Mouse (Mus musculus) embryonic facial prominence, embryonic 13.5 days (tissue): ENCODE data around the gene Ttc21b. TPM values are rescaled to one million over a fixed set of nuclear protein-coding genes. Genes with fewer than 3 reads are reported as not detected.

ENCODE experiments used
- ATAC-seq: fragments of 200-750 bp; cut with Nextera tagmentation; 2 replicates; pipeline ENCODE4 v1.8.0; 2017; ENCODE audit warnings: low read depth; ENCODE audit not compliant: insufficient number of reproducible peaks, insufficient read depth, low FRiP score, low TSS enrichment
- H3K27ac ChIP-seq: fragments of 300-500 bp; sonication (generic); 2 replicates; pipeline ENCODE4 v1.5.1; 2015; ENCODE audit warnings: moderate library complexity, mild to moderate bottlenecking, inconsistent platforms
- H3K27me3 ChIP-seq: fragments of 300-500 bp; sonication (generic); 2 replicates; pipeline ENCODE4 v1.6.1; 2015; ENCODE audit warnings: mild to moderate bottlenecking, inconsistent platforms
- H3K36me3 ChIP-seq: fragments of 300-500 bp; sonication (generic); 2 replicates; pipeline ENCODE4 v1.6.1; 2015; ENCODE audit warnings: mild to moderate bottlenecking, inconsistent platforms
- H3K4me1 ChIP-seq: fragments of 300-500 bp; sonication (generic); 2 replicates; pipeline ENCODE4 v1.6.1; 2015; ENCODE audit warnings: inconsistent platforms
- H3K4me2 ChIP-seq: fragments of 300-500 bp; sonication (generic); 2 replicates; pipeline ENCODE4 v1.6.1; 2015; ENCODE audit warnings: moderate library complexity, mild to moderate bottlenecking, inconsistent platforms
- H3K4me3 ChIP-seq: fragments of 300-500 bp; sonication (generic); 2 replicates; pipeline ENCODE4 v1.5.1; 2015; ENCODE audit warnings: mild to moderate bottlenecking, inconsistent platforms
- H3K9ac ChIP-seq: fragments of 300-500 bp; sonication (generic); 2 replicates; pipeline ENCODE4 v1.6.1; 2015; ENCODE audit warnings: mild to moderate bottlenecking, inconsistent platforms
- H3K9me3 ChIP-seq: fragments of 300-500 bp; sonication (generic); 2 replicates; pipeline ENCODE4 v1.6.1; 2016; ENCODE audit warnings: inconsistent platforms
- WGBS: fragments of 180-500 bp; shearing (Covaris S2); methylation state at CpG from one replicate; pipeline ENCODE4 v1.1.7; 2015; ENCODE audit warnings: mixed read lengths; 5-methylcytosine and 5-hydroxymethylcytosine counted together
- polyA plus RNA-seq: library from polyadenylated mRNA; unstranded; fragments of >200 nt; fragmentation: Nextera tagmentation; extraction: Ambion mirVana; gene quantifications from 2 replicates; pipeline ENCODE4 v1.2.1, GENCODE M21; 2015

The Ttc21b gene
- 13.8 and 15.3 TPM in 2 replicates for polyA plus RNA-seq

- no peaks in the 10 kb centered on the region for H3K9me3 ChIP-seq
- ATAC-seq, result peak; percentile 98
- H3K9ac ChIP-seq, result peak within 1 kb of the TSS; percentile 80
- peak within 1 kb of the TSS; percentile 35; the same call in 1 of the 2 replicates for H3K27ac ChIP-seq
- H3K4me2 ChIP-seq, result peak within 1 kb of the TSS; percentile 62
- peak within 1 kb of the TSS; percentile 71 for H3K4me3 ChIP-seq
- peaks cover 17% of the 10 kb centered on the region for H3K36me3 ChIP-seq
- H3K27me3 ChIP-seq, result no peaks in the 10 kb centered on the region
- under 1% methylated on average over 56 of the region's 56 CpGs for whole genome bisulfite sequencing
- peaks cover 8% of the 10 kb centered on the region for H3K4me1 ChIP-seq
Observed at GRCm38 (mm10) chr2:66256220-66257131, at the start of gene Ttc21b. TSS of gene Ttc21b (minus strand) at chr2:66256617.

GRCm38 (mm10) chr2:66272551-66272950 is 16.1 kb upstream of the Ttc21b start:
- WGBS, result 83% methylated on average over 3 of the region's 3 CpGs
- Histone ChIP-seq H3K9me3 (no peaks in the 10 kb centered on the region), H3K4me1 (no peaks in the 10 kb centered on the region), H3K27me3 (no peaks in the 10 kb centered on the region), H3K27ac (no peak overlapping the region), H3K9ac (no peak overlapping the region), H3K36me3 (no peaks in the 10 kb centered on the region), H3K4me3 (no peak overlapping the region), H3K4me2 (no peak overlapping the region)
- ATAC-seq, result no peak

DNA sequence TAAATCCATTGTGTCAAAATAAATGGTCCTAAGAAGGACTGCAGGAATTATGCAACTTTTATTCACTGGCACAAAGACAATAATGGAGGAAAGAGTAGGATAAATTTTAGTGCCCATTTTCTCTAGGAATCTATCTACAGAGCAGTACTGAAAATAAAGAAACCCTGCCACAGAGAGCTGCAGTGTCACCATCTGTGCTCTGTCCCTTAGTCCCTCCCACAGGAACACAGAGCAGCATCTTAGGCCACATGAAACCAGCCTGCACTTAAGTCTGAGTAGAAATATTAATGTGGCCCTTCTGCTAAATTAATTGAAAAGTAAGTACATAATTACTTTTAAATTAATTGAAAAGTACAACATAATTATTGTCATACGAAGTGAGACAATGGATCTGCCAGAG is 12.4 kb downstream of the Ttc21b start:
- Histone ChIP-seq H3K4me2 (no peak overlapping the region), H3K36me3 (peaks cover 39% of the 10 kb centered on the region), H3K4me3 (no peak overlapping the region), H3K27ac (no peak overlapping the region), H3K9ac (no peak overlapping the region), H3K27me3 (no peaks in the 10 kb centered on the region), H3K4me1 (no peaks in the 10 kb centered on the region), H3K9me3 (no peaks in the 10 kb centered on the region)
- no peak for ATAC-seq
- 70% methylated on average over 1 of the region's 1 CpGs for WGBS

GRCm38 (mm10) chr2:66240334-66240733 is 16.1 kb downstream of the Ttc21b start:
- Histone ChIP-seq H3K27ac (no peak overlapping the region), H3K9me3 (no peaks in the 10 kb centered on the region), H3K27me3 (no peaks in the 10 kb centered on the region), H3K4me2 (no peak overlapping the region), H3K4me1 (no peaks in the 10 kb centered on the region), H3K36me3 (peaks cover 34% of the 10 kb centered on the region), H3K4me3 (no peak overlapping the region), H3K9ac (no peak overlapping the region)
- WGBS, result 92% methylated on average over 1 of the region's 1 CpGs
- ATAC-seq, result no peak

GRCm38 (mm10) chr2:66238886-66239285 is 17.5 kb downstream of the Ttc21b start:
- Histone ChIP-seq H3K4me3 (no peak overlapping the region), H3K27me3 (no peaks in the 10 kb centered on the region), H3K36me3 (peaks cover 38% of the 10 kb centered on the region), H3K4me2 (no peak overlapping the region), H3K27ac (no peak overlapping the region), H3K9me3 (no peaks in the 10 kb centered on the region), H3K4me1 (no peaks in the 10 kb centered on the region), H3K9ac (no peak overlapping the region)
- ATAC-seq, result no peak
- WGBS, result 91% methylated on average over 5 of the region's 5 CpGs

GRCm38 (mm10) chr2:66220954-66221353 is 35.5 kb downstream of the Ttc21b start:
- 94% methylated on average over 7 of the region's 7 CpGs for WGBS
- H3K36me3 ChIP-seq, result peaks cover 27% of the 10 kb centered on the region
- ATAC-seq, result no peak

GRCm38 (mm10) chr2:66209875-66210274 is 46.5 kb downstream of the Ttc21b start:
- no peaks in the 10 kb centered on the region for H3K4me1 ChIP-seq
- no peaks in the 10 kb centered on the region for H3K27me3 ChIP-seq
- no peaks in the 10 kb centered on the region for H3K9me3 ChIP-seq
- no peak for ATAC-seq
- 91% methylated on average over 10 of the region's 10 CpGs for WGBS
- no peak overlapping the region for H3K9ac ChIP-seq
- no peak overlapping the region for H3K27ac ChIP-seq
- H3K4me2 ChIP-seq, result no peak overlapping the region
- H3K36me3 ChIP-seq, result peaks cover 55% of the 10 kb centered on the region
- no peak overlapping the region for H3K4me3 ChIP-seq

More at GRCm38 (mm10) chr2:66220954-66221353, 35.5 kb downstream of the Ttc21b start:
- Histone ChIP-seq H3K27me3 (no peaks in the 10 kb centered on the region), H3K4me1 (no peaks in the 10 kb centered on the region), H3K9ac (no peak overlapping the region), H3K27ac (no peak overlapping the region), H3K4me3 (no peak overlapping the region), H3K4me2 (no peak overlapping the region), H3K9me3 (no peaks in the 10 kb centered on the region)

- H3K4me1 ChIP-seq, result no peaks in the 10 kb centered on the region
- H3K36me3 ChIP-seq, result peaks cover 53% of the 10 kb centered on the region
- 93% methylated on average over 13 of the region's 13 CpGs for WGBS
- no peak overlapping the region for H3K27ac ChIP-seq
- ATAC-seq, result no peak
- H3K9ac ChIP-seq, result no peak overlapping the region
- no peak overlapping the region for H3K4me2 ChIP-seq
- H3K9me3 ChIP-seq, result no peaks in the 10 kb centered on the region
- H3K27me3 ChIP-seq, result no peaks in the 10 kb centered on the region
- H3K4me3 ChIP-seq, result no peak overlapping the region
Observed at GRCm38 (mm10) chr2:66209353-66209752, 47.1 kb downstream of the Ttc21b start.

DNA sequence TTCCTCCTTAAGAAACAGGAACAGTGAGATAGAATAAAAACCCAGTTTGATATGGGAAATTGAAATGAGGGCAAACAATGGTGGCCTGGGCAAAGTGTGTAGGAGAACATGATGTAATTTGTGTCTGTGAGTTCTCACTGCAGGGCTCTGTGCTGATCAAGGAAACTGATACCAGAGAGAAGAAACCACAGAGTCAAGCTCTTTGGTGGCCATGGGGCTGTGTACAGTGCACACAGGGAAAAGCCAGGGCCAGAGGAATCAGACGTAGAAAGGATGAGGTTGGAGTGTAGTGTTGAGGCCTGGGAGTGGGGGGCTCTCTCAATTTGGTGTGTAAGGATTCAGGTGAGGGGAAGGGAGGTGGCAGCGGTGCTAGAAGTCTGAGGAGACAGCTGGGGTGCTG is 49.6 kb downstream of the Ttc21b start:
- H3K36me3 ChIP-seq, result peaks cover 48% of the 10 kb centered on the region
- H3K4me1 ChIP-seq, result no peaks in the 10 kb centered on the region
- ATAC-seq, result no peak
- H3K4me2 ChIP-seq, result no peak overlapping the region
- no peaks in the 10 kb centered on the region for H3K9me3 ChIP-seq
- H3K27me3 ChIP-seq, result no peaks in the 10 kb centered on the region
- no peak overlapping the region for H3K27ac ChIP-seq
- WGBS, result 91% methylated on average over 2 of the region's 2 CpGs
- H3K4me3 ChIP-seq, result no peak overlapping the region
- H3K9ac ChIP-seq, result no peak overlapping the region

DNA sequence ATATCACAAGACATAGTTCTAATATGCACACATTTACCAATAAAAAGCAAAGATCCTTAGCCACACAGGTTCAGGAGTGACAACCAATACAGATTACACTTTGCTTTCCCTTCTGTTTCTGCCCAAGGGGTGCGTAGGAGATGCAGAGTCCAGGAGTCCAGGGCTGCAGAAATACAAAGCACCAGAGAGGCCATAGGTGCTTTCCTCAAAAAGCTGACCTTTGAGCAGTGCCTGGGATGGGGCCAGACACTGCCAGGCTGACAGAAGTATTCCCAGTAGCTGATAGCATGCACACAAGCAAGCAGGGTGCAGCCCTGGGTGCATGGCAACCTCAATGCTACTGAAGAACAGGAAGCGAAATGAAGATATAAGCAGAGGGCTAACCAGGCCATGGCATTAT is 52.2 kb downstream of the Ttc21b start:
- 97% methylated on average over 2 of the region's 2 CpGs for WGBS
- ATAC-seq, result no peak
- Histone ChIP-seq H3K4me3 (no peak overlapping the region), H3K27me3 (no peaks in the 10 kb centered on the region), H3K9ac (no peak overlapping the region), H3K36me3 (peaks cover 58% of the 10 kb centered on the region), H3K27ac (no peak overlapping the region), H3K9me3 (no peaks in the 10 kb centered on the region), H3K4me2 (no peak overlapping the region), H3K4me1 (no peaks in the 10 kb centered on the region)

- WGBS, result 20% methylated on average over 3 of the region's 3 CpGs
- Histone ChIP-seq H3K36me3 (peaks cover 53% of the 10 kb centered on the region), H3K27ac (no peak overlapping the region), H3K4me1 (no peaks in the 10 kb centered on the region), H3K4me3 (no peak overlapping the region), H3K27me3 (no peaks in the 10 kb centered on the region), H3K9ac (no peak overlapping the region), H3K9me3 (no peaks in the 10 kb centered on the region), H3K4me2 (no peak overlapping the region)
- no peak for ATAC-seq
Observed at GRCm38 (mm10) chr2:66200195-66200594, 56.2 kb downstream of the Ttc21b start.

GRCm38 (mm10) chr2:66191691-66192100 is 64.7 kb downstream of the Ttc21b start:
- 50% methylated on average over 13 of the region's 13 CpGs for WGBS
- no peak for ATAC-seq
- Histone ChIP-seq H3K4me3 (no peak overlapping the region), H3K36me3 (peaks cover 22% of the 10 kb centered on the region), H3K4me1 (peaks cover 3% of the 10 kb centered on the region; the same call in 1 of the 2 replicates), H3K9ac (no peak overlapping the region), H3K4me2 (peak overlapping the region; percentile 37), H3K9me3 (no peaks in the 10 kb centered on the region), H3K27ac (no peak overlapping the region), H3K27me3 (no peaks in the 10 kb centered on the region)
